In genomic region chr2:133472966-133473744, GRCm38 (mm10) we compare ENCODE assay signal across 26 mouse cellular contexts.
DNase-seq lines count a peak whose midpoint lies in the region; ATAC-seq and TF ChIP-seq lines count a peak whose summit lies in the region.
"Had no signal": no experiment of that assay in that cellular context is flagged by ENCODE, and none has a peak within 500 bp of the region (broad histone marks: within the 10 kb centered on the region; RNA-seq: fewer than 3 reads in every experiment).

No protein-coding gene starts in this region.

- H3K36me3 ChIP-seq in kidney, postnatal 0 days (ENCODE audit: insufficient read depth, low read length), result no peaks in the 10 kb centered on the region
- no peaks in the 10 kb centered on the region for H3K36me3 ChIP-seq in kidney, adult 2 months (ENCODE audit: control insufficient read depth, insufficient read depth, low read length)
- H3K36me3 ChIP-seq: embryonic facial prominence, embryonic 13.5 days; forebrain, embryonic 10.5 days; heart, embryonic 10.5 days; heart, embryonic 13.5 days had no signal

- DNase-seq in kidney, postnatal 0 days (ENCODE audit: low spot score), result peak; percentile 10
- DNase-seq in kidney, adult 2 months, result no peak
- DNase-seq in Patski (ENCODE audit: low read depth, low spot score), result no peak
- DNase-seq in left cerebral cortex, adult 2 months (ENCODE audit: extremely low spot score in 1 of 2, low spot score in 2 of 2), result no peak
- no peak for DNase-seq in retina, postnatal 1 day
- DNase-seq: adrenal gland, postnatal 10 days; adrenal gland, postnatal 36 days; cerebellum, adult 11-12 months; cerebellum, adult 8-10 months; cerebellum, postnatal 36 days; gastrocnemius, postnatal 10 days; gastrocnemius, postnatal 36 days; heart, adult 2 months; heart, postnatal 14 days; heart, postnatal 4 days had no signal

- no peaks in the 10 kb centered on the region for H3K27me3 ChIP-seq in kidney, postnatal 0 days (ENCODE audit: insufficient read depth, low read length)
- no peaks in the 10 kb centered on the region for H3K27me3 ChIP-seq in kidney, adult 2 months (replicated peaks; ENCODE audit: control insufficient read depth, insufficient read depth, low read length)
- H3K27me3 ChIP-seq in Patski, result no peaks in the 10 kb centered on the region
- H3K27me3 ChIP-seq: embryonic facial prominence, embryonic 13.5 days; forebrain, embryonic 13.5 days; heart, embryonic 13.5 days had no signal

- TF ChIP-seq POLR2A in kidney, adult 2 months (IDR thresholded peaks at IDR 0.05; ENCODE audit: low read depth, low read length), result no peak

- in situ Hi-C loops in Patski (cut with MboI; ENCODE audit: low pct_unique_long_range_greater_than_20kb), result no loop called here

- no peaks in the 10 kb centered on the region for H3K9me3 ChIP-seq in kidney, postnatal 0 days (replicated peaks; ENCODE audit: low read length)
- H3K9me3 ChIP-seq: embryonic facial prominence, embryonic 13.5 days; forebrain, embryonic 10.5 days; forebrain, embryonic 13.5 days; heart, embryonic 10.5 days; heart, embryonic 13.5 days had no signal

- no peak overlapping the region for H3K4me2 ChIP-seq in kidney, postnatal 0 days (ENCODE audit: low read length)
- H3K4me2 ChIP-seq: embryonic facial prominence, embryonic 13.5 days; forebrain, embryonic 13.5 days; heart, embryonic 13.5 days; hindbrain, embryonic 14.5 days had no signal

- intact Hi-C loops in left cerebral cortex, adult 2 months (cut with DNase I), result no loop called here

- no peak overlapping the region for H3K27ac ChIP-seq in kidney, postnatal 0 days
- H3K27ac ChIP-seq in kidney, adult 2 months (ENCODE audit: insufficient read depth, low read depth, low read length), result no peak overlapping the region
- H3K27ac ChIP-seq in left cerebral cortex, adult 2 months, result no peak overlapping the region
- H3K27ac ChIP-seq: embryonic facial prominence, embryonic 13.5 days; forebrain, embryonic 10.5 days; forebrain, embryonic 13.5 days; heart, adult 2 months; heart, embryonic 10.5 days; heart, embryonic 13.5 days; hindbrain, embryonic 14.5 days; hindbrain, postnatal 0 days had no signal

- 41% methylated on average over 5 of the region's 5 CpGs for WGBS in kidney, postnatal 0 days
- WGBS in kidney, adult 2 months, result 47% methylated on average over 5 of the region's 5 CpGs

- H3K9ac ChIP-seq in kidney, postnatal 0 days (ENCODE audit: low read depth, low read length), result no peak overlapping the region
- H3K9ac ChIP-seq: embryonic facial prominence, embryonic 13.5 days; forebrain, embryonic 13.5 days; heart, embryonic 13.5 days; hindbrain, embryonic 14.5 days had no signal

- no peaks in the 10 kb centered on the region for H3K4me1 ChIP-seq in kidney, postnatal 0 days (replicated peaks; ENCODE audit: insufficient read depth, low read length)
- H3K4me1 ChIP-seq in kidney, adult 2 months (ENCODE audit: control insufficient read depth, insufficient read depth, low read length), result no peaks in the 10 kb centered on the region
- H3K4me1 ChIP-seq: embryonic facial prominence, embryonic 13.5 days; forebrain, embryonic 10.5 days; forebrain, embryonic 13.5 days; heart, embryonic 10.5 days; heart, embryonic 13.5 days had no signal

- CTCF ChIA-PET in Patski (lab: Charles Lee), result interaction anchor here (1.9 kb wide), 1 partner anchor 12 kb away, joined by 4 read pairs; no protein-coding TSS in a partner anchor

- no peak for ATAC-seq in kidney, postnatal 0 days (replicated peaks; ENCODE audit: low FRiP score, low read depth)
- ATAC-seq in Patski, result peak; percentile 44
- peak; percentile 55; the same call in 1 of the 2 replicates for ATAC-seq in common myeloid progenitor, adult 5-6 weeks (replicated peaks; ENCODE audit: low read depth, poor library complexity, severe bottlenecking)
- ATAC-seq: CD4-positive, CD25-positive, alpha-beta regulatory T cell, adult 4 months; forebrain, embryonic 13.5 days; forebrain, embryonic 16.5 days; hindbrain, postnatal 0 days; inflammation-experienced regulatory T-cells, adult 6 months had no signal

- no peak overlapping the region for H3K4me3 ChIP-seq in kidney, postnatal 0 days (replicated peaks; ENCODE audit: low read depth, low read length)
- no peak overlapping the region for H3K4me3 ChIP-seq in kidney, adult 2 months (ENCODE audit: insufficient read depth, low read depth, low read length)
- no peak overlapping the region for H3K4me3 ChIP-seq in left cerebral cortex, adult 2 months
- H3K4me3 ChIP-seq: embryonic facial prominence, embryonic 13.5 days; forebrain, embryonic 10.5 days; forebrain, embryonic 13.5 days; heart, adult 2 months; heart, embryonic 10.5 days; heart, embryonic 13.5 days had no signal

- TF ChIP-seq CTCF in kidney, postnatal 0 days (IDR thresholded peaks at IDR 0.05; ENCODE audit: low read depth), result no peak
- no peak for TF ChIP-seq CTCF in kidney, adult 2 months (conservative IDR thresholded peaks at IDR 0.05; ENCODE audit: insufficient read depth, insufficient read length, low read depth, low read length)
- TF ChIP-seq CTCF in Patski (IDR thresholded peaks at IDR 0.05), result no peak
- no peak for TF ChIP-seq CTCF in left cerebral cortex, adult 2 months (IDR thresholded peaks at IDR 0.05)

- POLR2A ChIA-PET in Patski (lab: Charles Lee), result no interaction called here
